Mouse (Mus musculus) MEL (cell line): ENCODE data around the gene Gnao1. TPM values are rescaled to one million over a fixed set of nuclear protein-coding genes. Genes with fewer than 3 reads are reported as not detected.

ENCODE experiments used
- DNase-seq: peaks from one replicate; pipeline ENCODE4 v3.0.0; 2011; ENCODE audit warnings: low read depth, low spot score
- H3K27ac ChIP-seq: 2 replicates; pipeline ENCODE4 v1.5.1; 2012; ENCODE audit warnings: low read depth, mild to moderate bottlenecking, control low read depth, low read length, moderate library complexity; ENCODE audit not compliant: control insufficient read depth
- H3K27me3 ChIP-seq, 2 experiments: fragments of 150-350 bp in 1 of 2; sonication (generic) in 1 of 2; 2 replicates each; pipeline ENCODE4 v1.6.1; 2012; ENCODE audit warnings: low read length in 2 of 2, mild to moderate bottlenecking in 2 of 2, improper control_type of control experiment in 1 of 2, moderate library complexity in 1 of 2; ENCODE audit not compliant: insufficient read depth in 2 of 2, control insufficient read depth in 1 of 2
- H3K36me3 ChIP-seq, 2 experiments: 2 replicates each; pipeline ENCODE4 v1.6.1; 2012 to 2014; ENCODE audit warnings: low read length in 2 of 2, improper control_type of control experiment in 1 of 2, inconsistent platforms in 1 of 2, mild to moderate bottlenecking in 1 of 2; ENCODE audit not compliant: insufficient read depth in 2 of 2, control insufficient read depth in 1 of 2
- H3K4me1 ChIP-seq, 2 experiments: fragments of 150-350 bp in 1 of 2; sonication (generic) in 1 of 2; 2 replicates each; pipeline ENCODE4 v1.6.1; 2012; ENCODE audit warnings: low read length in 2 of 2, improper control_type of control experiment in 1 of 2, mild to moderate bottlenecking in 1 of 2; ENCODE audit not compliant: insufficient read depth in 2 of 2, control insufficient read depth in 1 of 2
- H3K4me3 ChIP-seq, 2 experiments: fragments of 150-350 bp in 1 of 2; sonication (generic) in 1 of 2; 2 replicates each; pipeline ENCODE4 v1.5.1; 2012; ENCODE audit warnings: low read depth in 2 of 2, low read length in 2 of 2, mild to moderate bottlenecking in 2 of 2, moderate library complexity in 2 of 2, control low read depth in 1 of 2, improper control_type of control experiment in 1 of 2; ENCODE audit not compliant: control insufficient read depth in 1 of 2, insufficient read depth in 1 of 2
- H3K79me2 ChIP-seq: 2 replicates; pipeline ENCODE4 v1.6.1; 2012; ENCODE audit warnings: mild to moderate bottlenecking, low read length, moderate library complexity; ENCODE audit not compliant: control insufficient read depth, poor library complexity, insufficient read depth
- H3K9ac ChIP-seq: 2 replicates; pipeline ENCODE4 v1.6.1; 2012; ENCODE audit warnings: low read depth, mild to moderate bottlenecking, control low read depth, low read length, moderate library complexity; ENCODE audit not compliant: control insufficient read depth, poor library complexity, severe bottlenecking
- H3K9me3 ChIP-seq: fragments of 150-350 bp; sonication (generic); replicated peaks from 2 replicates; pipeline ENCODE4 v1.6.1; 2012; ENCODE audit warnings: mild to moderate bottlenecking, low read length, improper control_type of control experiment, moderate library complexity; ENCODE audit not compliant: insufficient read depth
- BHLHE40 ChIP-seq: IDR thresholded peaks from 2 replicates; pipeline ENCODE4 v1.6.1; 2012; ENCODE audit warnings: low read depth, mild to moderate bottlenecking, inconsistent platforms, low read length, improper control_type of control experiment, borderline replicate concordance
- CHD1 ChIP-seq: IDR thresholded peaks from 2 replicates; pipeline ENCODE4 v1.6.1; 2012; ENCODE audit warnings: low read depth, mild to moderate bottlenecking, inconsistent platforms, low read length, improper control_type of control experiment
- CHD2 ChIP-seq: IDR thresholded peaks from 2 replicates; pipeline ENCODE4 v1.6.1; 2011; ENCODE audit warnings: low read length, improper control_type of control experiment
- E2F4 ChIP-seq: IDR thresholded peaks from 2 replicates; pipeline ENCODE4 v1.6.1; 2011; ENCODE audit warnings: low read depth, low read length, improper control_type of control experiment, borderline replicate concordance
- JUND ChIP-seq: IDR thresholded peaks from 2 replicates; pipeline ENCODE4 v1.6.1; 2011; ENCODE audit warnings: low read depth, mild to moderate bottlenecking, improper control_type of control experiment, low read length
- MAFK ChIP-seq: IDR thresholded peaks from 2 replicates; pipeline ENCODE4 v1.6.1; 2011; ENCODE audit warnings: low read depth, mild to moderate bottlenecking, low read length, improper control_type of control experiment, borderline replicate concordance
- MEF2A ChIP-seq: IDR thresholded peaks from 2 replicates; pipeline ENCODE4 v1.6.1; 2014; ENCODE audit warnings: low read depth, mild to moderate bottlenecking, inconsistent platforms, low read length, improper control_type of control experiment; ENCODE audit not compliant: poor library complexity, insufficient replicate concordance, severe bottlenecking; ENCODE audit errors: extremely low read depth
- MYB ChIP-seq: IDR thresholded peaks from 2 replicates; pipeline ENCODE4 v1.6.1; 2011; ENCODE audit warnings: mild to moderate bottlenecking, low read depth, low read length, improper control_type of control experiment
- NRF1 ChIP-seq: IDR thresholded peaks from 2 replicates; pipeline ENCODE4 v1.6.1; 2014; ENCODE audit warnings: low read depth, mild to moderate bottlenecking, inconsistent platforms, low read length, improper control_type of control experiment, moderate library complexity; ENCODE audit not compliant: poor library complexity, insufficient read depth, severe bottlenecking
- RAD21 ChIP-seq: IDR thresholded peaks from 2 replicates; pipeline ENCODE4 v1.6.1; 2011; ENCODE audit warnings: mild to moderate bottlenecking, low read depth, low read length, improper control_type of control experiment
- TBP ChIP-seq: IDR thresholded peaks from 2 replicates; pipeline ENCODE4 v1.8.0; 2011; ENCODE audit warnings: low read depth, low read length, improper control_type of control experiment
- TCF12 ChIP-seq: IDR thresholded peaks from 2 replicates; pipeline ENCODE4 v1.6.1; 2014; ENCODE audit warnings: low read depth, mild to moderate bottlenecking, inconsistent platforms, low read length, improper control_type of control experiment, moderate library complexity
- UBTF ChIP-seq: IDR thresholded peaks from 2 replicates; pipeline ENCODE4 v1.6.1; 2012; ENCODE audit warnings: low read depth, mild to moderate bottlenecking, inconsistent platforms, low read length, improper control_type of control experiment, moderate library complexity, borderline replicate concordance; ENCODE audit not compliant: insufficient read depth
- USF2 ChIP-seq, 2 experiments: IDR thresholded peaks; 2 replicates each; pipeline ENCODE4 v1.6.1; 2011 to 2012; ENCODE audit warnings: improper control_type of control experiment in 2 of 2, low read length in 2 of 2, borderline replicate concordance in 1 of 2, inconsistent platforms in 1 of 2, low read depth in 1 of 2, mild to moderate bottlenecking in 1 of 2; ENCODE audit not compliant: insufficient read depth in 1 of 2
- ZC3H11A ChIP-seq: IDR thresholded peaks from 2 replicates; pipeline ENCODE4 v1.6.1; 2012; ENCODE audit warnings: low read depth, mild to moderate bottlenecking, inconsistent platforms, low read length, improper control_type of control experiment
- ZMIZ1 ChIP-seq: IDR thresholded peaks from 2 replicates; pipeline ENCODE4 v1.6.1; 2012; ENCODE audit warnings: low read depth, mild to moderate bottlenecking, inconsistent platforms, low read length, improper control_type of control experiment, moderate library complexity
- ZNF384 ChIP-seq: IDR thresholded peaks from 2 replicates; pipeline ENCODE4 v1.6.1; 2012; ENCODE audit warnings: low read depth, mild to moderate bottlenecking, inconsistent platforms, low read length, improper control_type of control experiment
- polyA plus RNA-seq, 2 experiments: library from polyadenylated mRNA; stranded (reverse) in 1 of 2; unstranded in 1 of 2; fragments of >175 nt in 1 of 2; fragments of >200 nt in 1 of 2; gene quantifications; 2 replicates each; pipeline versions ENCODE4 v1.2.1 to v1.2.4; 2012; ENCODE audit warnings: low replicate concordance in 2 of 2, low read depth in 1 of 2; ENCODE audit not compliant: insufficient read length in 2 of 2, insufficient read depth in 1 of 2, missing spikeins in 1 of 2
- total RNA-seq: library from RNA; depleted of rRNA; stranded (reverse); fragments of 300-350 nt; gene quantifications from 2 replicates; pipeline ENCODE4 v1.2.3, GENCODE M21; 2012

The Gnao1 gene
- total and polyA plus RNA-seq, 3 experiments, result 0.03 TPM; not detected in 2

DNA sequence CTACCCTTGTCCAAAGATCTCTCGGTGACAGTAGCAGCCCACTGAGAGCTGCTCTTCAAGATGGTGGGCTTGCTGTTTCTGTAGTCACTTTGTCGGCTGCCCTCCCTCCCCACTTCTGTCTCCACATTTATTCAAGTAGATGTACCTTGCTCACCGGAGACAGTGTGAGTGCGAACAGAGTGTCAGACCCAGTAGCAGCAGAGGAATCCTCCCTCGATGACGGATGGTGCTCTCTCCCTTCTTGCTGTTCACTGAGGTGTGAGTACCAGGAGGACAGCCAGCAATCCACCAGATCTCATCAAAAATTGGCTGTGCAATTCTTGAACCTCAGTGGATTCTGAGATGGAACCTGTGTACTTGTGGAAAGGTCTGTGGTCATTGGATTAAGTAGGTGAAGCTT lies 6.5 kb downstream of the Gnao1 start:
- H3K4me3 ChIP-seq, result no peak overlapping the region
- H3K36me3 ChIP-seq, result no peaks in the 10 kb centered on the region
- H3K4me1 ChIP-seq, result no peaks in the 10 kb centered on the region
- no peak for DNase-seq
- H3K9ac ChIP-seq, result no peak overlapping the region
- H3K27ac ChIP-seq, result no peak overlapping the region
- no peaks in the 10 kb centered on the region for H3K79me2 ChIP-seq
- H3K9me3 ChIP-seq, result no peaks in the 10 kb centered on the region
- TF ChIP-seq UBTF, result no peak
- TF ChIP-seq ZNF384, result no peak
- no peak for TF ChIP-seq BHLHE40
- TF ChIP-seq MEF2A, result no peak
- TF ChIP-seq CHD1, result no peak
- no peak for TF ChIP-seq NRF1
- TF ChIP-seq JUND, result no peak
- no peak for TF ChIP-seq ZC3H11A
- TF ChIP-seq USF2 (IDR thresholded peaks at IDR 0.05; ENCODE audit: borderline replicate concordance in 1 of 2, insufficient read depth in 1 of 2, low read depth in 1 of 2, low read length in 2 of 2), result no peak
- no peak for TF ChIP-seq MAFK
- TF ChIP-seq RAD21, result no peak
- TF ChIP-seq, all 39 proteins: peak for 0
- no peaks in the 10 kb centered on the region for H3K27me3 ChIP-seq

DNA sequence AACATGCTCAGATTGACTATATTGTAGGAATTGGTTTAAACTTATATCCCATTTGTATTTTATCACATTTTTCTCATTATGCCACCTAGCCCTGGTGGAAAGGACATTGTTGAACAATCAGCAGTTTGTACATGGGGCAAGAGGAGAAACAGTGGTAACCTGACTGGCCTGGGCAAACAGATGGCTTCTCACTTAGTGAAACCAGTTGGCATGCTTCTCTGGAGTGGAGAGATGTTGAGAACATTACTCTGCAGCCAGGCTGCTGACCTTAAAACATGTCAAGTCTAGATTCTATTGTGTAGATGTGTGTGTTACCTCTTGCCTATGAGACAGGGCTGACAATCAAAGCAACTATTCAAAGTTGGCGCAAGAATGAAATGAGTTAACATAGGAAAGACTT lies 7.6 kb downstream of the Gnao1 start:
- TF ChIP-seq TBP (no peak), E2F4 (no peak), CHD2 (no peak), MYB (no peak), JUND (no peak), ZNF384 (no peak), USF2 (IDR thresholded peaks at IDR 0.05; ENCODE audit: borderline replicate concordance in 1 of 2, insufficient read depth in 1 of 2, low read depth in 1 of 2, low read length in 2 of 2) (no peak), NRF1 (no peak), ZMIZ1 (no peak), TCF12 (no peak)

More for the DNA sequence above, 7.6 kb downstream of the Gnao1 start:
- Histone ChIP-seq H3K4me1 (no peaks in the 10 kb centered on the region), H3K9me3 (no peaks in the 10 kb centered on the region), H3K9ac (no peak overlapping the region), H3K27me3 (no peaks in the 10 kb centered on the region), H3K79me2 (no peaks in the 10 kb centered on the region), H3K4me3 (no peak overlapping the region), H3K27ac (no peak overlapping the region), H3K36me3 (no peaks in the 10 kb centered on the region)
- DNase-seq, result no peak
